Mouse (Mus musculus) midbrain, postnatal 0 days (tissue): Measurements from ENCODE around the gene Tmem131. TPM values are rescaled to one million over a fixed set of nuclear protein-coding genes. Genes with fewer than 3 reads are reported as not detected.

Experiments
- ATAC-seq: fragments of 200-750 bp; cut with Nextera tagmentation; 2 replicates; pipeline ENCODE4 v1.8.0; 2017; ENCODE audit warnings: moderate number of reproducible peaks, mild to moderate bottlenecking, moderate TSS enrichment, moderate library complexity; ENCODE audit not compliant: low FRiP score
- DNase-seq: peaks from one replicate; pipeline ENCODE4 v3.0.0-alpha.2; 2015; ENCODE audit warnings: low spot score
- H3K27ac ChIP-seq: fragments of 300-500 bp; sonication (generic); 2 replicates; pipeline ENCODE4 v1.5.1; 2014; ENCODE audit warnings: low read depth, mild to moderate bottlenecking, low read length, mixed read lengths
- H3K27me3 ChIP-seq: fragments of 300-500 bp; sonication (generic); 2 replicates; pipeline ENCODE4 v1.6.1; 2014; ENCODE audit warnings: low read length, control low read depth, mixed read lengths; ENCODE audit not compliant: insufficient read depth
- H3K36me3 ChIP-seq: fragments of 300-500 bp; sonication (generic); 2 replicates; pipeline ENCODE4 v1.6.1; 2014; ENCODE audit warnings: low read length, control low read depth, mixed read lengths; ENCODE audit not compliant: insufficient read depth
- H3K4me1 ChIP-seq: fragments of 300-500 bp; sonication (generic); 2 replicates; pipeline ENCODE4 v1.6.1; 2014; ENCODE audit warnings: mild to moderate bottlenecking, control low read depth, antibody characterized with exemption, low read length, mixed read lengths; ENCODE audit not compliant: insufficient read depth
- H3K4me2 ChIP-seq: fragments of 300-500 bp; sonication (generic); 2 replicates; pipeline ENCODE4 v1.6.1; 2014; ENCODE audit warnings: low read depth, mild to moderate bottlenecking, low read length, mixed read lengths; ENCODE audit not compliant: poor library complexity, severe bottlenecking
- H3K4me3 ChIP-seq: fragments of 300-500 bp; sonication (generic); 2 replicates; pipeline ENCODE4 v1.5.1; 2014; ENCODE audit warnings: low read depth, mild to moderate bottlenecking, low read length, moderate library complexity
- H3K9ac ChIP-seq: fragments of 300-500 bp; sonication (generic); replicated peaks from 2 replicates; pipeline ENCODE4 v1.6.1; 2014; ENCODE audit warnings: mild to moderate bottlenecking, low read length, moderate library complexity, mixed read lengths; ENCODE audit not compliant: poor library complexity, severe bottlenecking
- H3K9me3 ChIP-seq: fragments of 300-500 bp; sonication (generic); 2 replicates; pipeline ENCODE4 v1.6.1; 2016; ENCODE audit warnings: low read length, control low read depth
- CTCF ChIP-seq: IDR thresholded peaks from 2 replicates; pipeline ENCODE4 v1.5.1; 2016; ENCODE audit warnings: antibody characterized with exemption, mild to moderate bottlenecking
- WGBS: fragments of 180-500 bp; shearing (Covaris S2); extraction: QIAGEN DNeasy Blood & Tissue Kit; methylation state at CpG from one replicate; pipeline ENCODE4 v1.1.7; 2014; 5-methylcytosine and 5-hydroxymethylcytosine counted together
- polyA plus RNA-seq: library from polyadenylated mRNA; unstranded; fragments of >200 nt; fragmentation: Nextera tagmentation; extraction: Ambion mirVana; gene quantifications from 2 replicates; pipeline ENCODE4 v1.2.1, GENCODE M21; 2015
- total RNA-seq: library from RNA; depleted of rRNA; stranded (reverse); fragments of >200 nt; gene quantifications from 2 replicates; pipeline ENCODE4 v1.2.3, GENCODE M21; 2014

Gene Tmem131
- total and polyA plus RNA-seq, 2 experiments from 2014 or later: 11.1 to 25.8 TPM

GRCm38 (mm10) chr1:36883805-36884204 lies 59.7 kb downstream of the Tmem131 start:
- 60% methylated on average over 2 of the region's 2 CpGs for WGBS
- ATAC-seq: no peak

GRCm38 (mm10) chr1:36879154-36879553 lies 64.3 kb downstream of the Tmem131 start:
- H3K4me1 ChIP-seq: no peaks in the 10 kb centered on the region
- DNase-seq (no peak), ATAC-seq (no peak)
- no peak overlapping the region for H3K4me2 ChIP-seq
- H3K27me3 ChIP-seq: no peaks in the 10 kb centered on the region
- 72% methylated on average over 1 of the region's 1 CpGs for WGBS
- no peak overlapping the region for H3K27ac ChIP-seq
- H3K4me3 ChIP-seq: no peak overlapping the region
- no peak overlapping the region for H3K9ac ChIP-seq
- no peaks in the 10 kb centered on the region for H3K9me3 ChIP-seq
- H3K36me3 ChIP-seq: no peaks in the 10 kb centered on the region
- TF ChIP-seq CTCF: no peak

More at GRCm38 (mm10) chr1:36883805-36884204, 59.7 kb downstream of the Tmem131 start:
- TF ChIP-seq CTCF: no peak
- H3K9ac ChIP-seq: no peak overlapping the region
- no peak overlapping the region for H3K4me3 ChIP-seq
- peaks cover 3% of the 10 kb centered on the region for H3K36me3 ChIP-seq
- H3K4me2 ChIP-seq: no peak overlapping the region
- H3K4me1 ChIP-seq: no peaks in the 10 kb centered on the region; the same call in 1 of the 2 replicates
- no peak for DNase-seq
- H3K9me3 ChIP-seq: no peaks in the 10 kb centered on the region
- no peak overlapping the region for H3K27ac ChIP-seq
- H3K27me3 ChIP-seq: no peaks in the 10 kb centered on the region

GRCm38 (mm10) chr1:36877126-36877525 lies 66.3 kb downstream of the Tmem131 start:
- Histone ChIP-seq H3K36me3 (peaks cover 1% of the 10 kb centered on the region; the same call in 1 of the 2 replicates), H3K4me2 (no peak overlapping the region), H3K9ac (no peak overlapping the region), H3K27ac (no peak overlapping the region), H3K9me3 (no peaks in the 10 kb centered on the region), H3K27me3 (no peaks in the 10 kb centered on the region), H3K4me1 (no peaks in the 10 kb centered on the region), H3K4me3 (no peak overlapping the region)
- TF ChIP-seq CTCF: no peak
- no peak for ATAC-seq
- no peak for DNase-seq
- WGBS: 90% methylated on average over 1 of the region's 1 CpGs

- 75% methylated on average over 8 of the region's 8 CpGs for WGBS
- peaks cover 5% of the 10 kb centered on the region; the same call in 1 of the 2 replicates for H3K36me3 ChIP-seq
- H3K4me3 ChIP-seq: no peak overlapping the region
- ATAC-seq (no peak), DNase-seq (no peak)
- H3K4me2 ChIP-seq: no peak overlapping the region
- no peaks in the 10 kb centered on the region for H3K27me3 ChIP-seq
- no peak overlapping the region for H3K27ac ChIP-seq
- no peaks in the 10 kb centered on the region for H3K4me1 ChIP-seq
- no peak for TF ChIP-seq CTCF
- H3K9ac ChIP-seq: no peak overlapping the region
- no peaks in the 10 kb centered on the region for H3K9me3 ChIP-seq
Measured at GRCm38 (mm10) chr1:36874874-36875561, 68.4 kb downstream of the Tmem131 start.

- WGBS: 83% methylated on average over 4 of the region's 4 CpGs
- TF ChIP-seq CTCF: no peak
- Histone ChIP-seq H3K36me3 (peaks cover 14% of the 10 kb centered on the region; the same call in 1 of the 2 replicates), H3K4me2 (no peak overlapping the region), H3K9me3 (no peaks in the 10 kb centered on the region), H3K4me1 (no peaks in the 10 kb centered on the region), H3K27me3 (no peaks in the 10 kb centered on the region), H3K4me3 (no peak overlapping the region), H3K9ac (0 out of 2 replicates have a peak overlapping the region, but pooled peaks have one; percentile 4), H3K27ac (no peak overlapping the region)
- DNase-seq: no peak
- no peak for ATAC-seq
Measured at GRCm38 (mm10) chr1:36871238-36871637, 72.2 kb downstream of the Tmem131 start.

- DNase-seq: no peak
- no peak overlapping the region for H3K4me3 ChIP-seq
- no peak overlapping the region for H3K27ac ChIP-seq
- no peak for ATAC-seq
- H3K4me2 ChIP-seq: no peak overlapping the region
- no peak overlapping the region for H3K9ac ChIP-seq
- WGBS: 87% methylated on average over 1 of the region's 1 CpGs
- TF ChIP-seq CTCF: peak; percentile 51
- no peaks in the 10 kb centered on the region for H3K27me3 ChIP-seq
- peaks cover 14% of the 10 kb centered on the region; the same call in 1 of the 2 replicates for H3K36me3 ChIP-seq
- H3K4me1 ChIP-seq: no peaks in the 10 kb centered on the region
- H3K9me3 ChIP-seq: no peaks in the 10 kb centered on the region
Measured at GRCm38 (mm10) chr1:36870518-36870917, 72.9 kb downstream of the Tmem131 start.
